Mouse (Mus musculus) midbrain, embryonic 11.5 days (tissue): ENCODE measurements around the gene Pnrc2. TPM values are rescaled to one million over a fixed set of nuclear protein-coding genes. Genes with fewer than 3 reads are reported as not detected.

Source experiments
- ATAC-seq: fragments of 200-750 bp; cut with Nextera tagmentation; 2 replicates; pipeline ENCODE4 v1.8.0; 2017; ENCODE audit warnings: moderate TSS enrichment, moderate library complexity; ENCODE audit not compliant: low FRiP score
- DNase-seq: peaks from one replicate; pipeline ENCODE4 v3.0.0; 2015; ENCODE audit warnings: low spot score; ENCODE audit errors: missing footprints
- H3K27ac ChIP-seq: fragments of 300-500 bp; sonication (generic); 2 replicates; pipeline ENCODE4 v1.5.1; 2014; ENCODE audit warnings: low read depth, low read length
- H3K27me3 ChIP-seq: fragments of 300-500 bp; sonication (generic); 2 replicates; pipeline ENCODE4 v1.6.1; 2014; ENCODE audit warnings: mild to moderate bottlenecking, low read length, moderate library complexity, mixed read lengths; ENCODE audit not compliant: control insufficient read depth, insufficient read depth
- H3K36me3 ChIP-seq: fragments of 300-500 bp; sonication (generic); 2 replicates; pipeline ENCODE4 v1.6.1; 2014; ENCODE audit warnings: mild to moderate bottlenecking, low read length, moderate library complexity, mixed read lengths; ENCODE audit not compliant: control insufficient read depth, insufficient read depth
- H3K4me1 ChIP-seq: fragments of 300-500 bp; sonication (generic); 2 replicates; pipeline ENCODE4 v1.6.1; 2014; ENCODE audit warnings: low read length; ENCODE audit not compliant: control insufficient read depth, insufficient read depth
- H3K4me2 ChIP-seq: fragments of 300-500 bp; sonication (generic); 2 replicates; pipeline ENCODE4 v1.6.1; 2014; ENCODE audit warnings: mild to moderate bottlenecking, moderate library complexity
- H3K4me3 ChIP-seq: fragments of 300-500 bp; sonication (generic); 2 replicates; pipeline ENCODE4 v1.5.1; 2014; ENCODE audit warnings: low read depth, low read length
- H3K9ac ChIP-seq: fragments of 300-500 bp; sonication (generic); 2 replicates; pipeline ENCODE4 v1.6.1; 2014; ENCODE audit warnings: low read length
- H3K9me3 ChIP-seq: fragments of 300-500 bp; sonication (generic); 2 replicates; pipeline ENCODE4 v1.6.1; 2016; ENCODE audit warnings: low read length; ENCODE audit not compliant: control insufficient read depth
- WGBS: fragments of 180-500 bp; shearing (Covaris S2); extraction: QIAGEN DNeasy Blood & Tissue Kit; methylation state at CpG from one replicate; pipeline ENCODE4 v1.1.7; 2014; 5-methylcytosine and 5-hydroxymethylcytosine counted together
- polyA plus RNA-seq: library from polyadenylated mRNA; unstranded; fragments of >200 nt; fragmentation: Nextera tagmentation; extraction: Ambion mirVana; gene quantifications from 2 replicates; pipeline ENCODE4 v1.2.1, GENCODE M21; 2014

Pnrc2 gene
- polyA plus RNA-seq, 1 experiment from 2014 or later: 258 TPM

- peaks cover 3% of the 10 kb centered on the region for H3K9me3 ChIP-seq
- H3K9ac ChIP-seq: no peak overlapping the region
- no peak overlapping the region for H3K4me2 ChIP-seq
- H3K4me1 ChIP-seq: no peaks in the 10 kb centered on the region
- H3K27ac ChIP-seq: no peak overlapping the region
- ATAC-seq (no peak), DNase-seq (no peak)
- no peaks in the 10 kb centered on the region for H3K36me3 ChIP-seq
- H3K27me3 ChIP-seq: no peaks in the 10 kb centered on the region
- no peak overlapping the region for H3K4me3 ChIP-seq
- WGBS: 89% methylated on average over 4 of the region's 4 CpGs
These were observed 51.9 kb downstream of the Pnrc2 start for GRCm38 (mm10) chr4:135821772-135822171.

Other genes with a start within 250 kb of the Pnrc2 start
- gene Ifnlr1, start 187.6 kb downstream of the Pnrc2 start, polyA plus RNA-seq: 0.08 and 0.12 TPM in 2 replicates
- not detected in 2 replicates for gene Il22ra1, start 145.7 kb downstream of the Pnrc2 start, polyA plus RNA-seq
- gene Myom3, start 114.1 kb downstream of the Pnrc2 start, polyA plus RNA-seq: 0.04 and 0.11 TPM in 2 replicates
- 434 and 444 TPM in 2 replicates for gene Srsf10, start 18.1 kb downstream of the Pnrc2 start, polyA plus RNA-seq
- gene Cnr2, start 21.5 kb upstream of the Pnrc2 start, polyA plus RNA-seq: 0.41 and 0.63 TPM in 2 replicates
- gene Fuca1, start 46.9 kb upstream of the Pnrc2 start, polyA plus RNA-seq: 43.0 and 48.1 TPM in 2 replicates
- 55.1 and 62.9 TPM in 2 replicates for gene Hmgcl, start 72.6 kb upstream of the Pnrc2 start, polyA plus RNA-seq
- 25.6 and 27.0 TPM in 2 replicates for gene Gale, start 89.9 kb upstream of the Pnrc2 start, polyA plus RNA-seq
- gene Lypla2, start 98.8 kb upstream of the Pnrc2 start, polyA plus RNA-seq: 136 and 144 TPM in 2 replicates
- gene Pithd1, start 113.4 kb upstream of the Pnrc2 start, polyA plus RNA-seq: 64.8 and 65.8 TPM in 2 replicates
- gene Eloa, start 147.9 kb upstream of the Pnrc2 start, polyA plus RNA-seq: 42.8 and 43.6 TPM in 2 replicates
- gene Rpl11, start 179.6 kb upstream of the Pnrc2 start, polyA plus RNA-seq: 333 and 390 TPM in 2 replicates